Mouse (Mus musculus): ENCODE measurements at regions not wholly inside any gene's neighbourhood (a gene's known extent, or its start where the extent isn't known, plus 50 kb on each side); places are given as distances from the start of the nearest gene placed in this dataset.

DNA sequence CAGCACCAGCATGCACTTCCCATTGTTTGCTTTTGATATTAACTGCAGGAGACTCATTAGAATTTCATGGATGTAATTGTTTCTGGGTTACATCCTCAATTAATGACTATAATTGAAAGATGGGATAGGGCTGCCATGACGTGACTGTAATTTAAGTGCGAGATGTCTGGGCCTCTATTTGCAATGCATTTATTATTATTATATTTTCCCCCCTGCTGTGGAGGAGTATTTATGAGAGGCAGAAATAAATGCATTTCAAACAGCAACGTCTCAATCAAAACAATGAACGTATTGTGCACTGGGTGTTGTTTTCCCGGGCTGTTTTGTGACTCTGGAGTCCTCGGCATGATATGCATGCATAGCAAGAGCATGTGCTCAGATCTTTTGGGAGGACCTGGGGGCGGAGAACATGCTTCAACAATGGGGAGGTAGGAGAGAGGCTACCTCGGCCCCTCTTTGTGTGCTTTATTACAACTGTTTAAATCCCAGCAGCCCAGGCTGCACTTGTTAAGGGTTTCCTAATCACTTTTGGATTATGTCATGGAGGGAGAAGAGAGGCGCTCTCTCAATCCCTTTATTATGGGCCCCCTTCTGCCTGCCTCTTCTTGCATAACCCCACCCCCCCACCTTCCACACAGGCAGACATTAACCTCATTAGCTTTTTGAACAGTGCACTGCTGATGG lies 364.2 kb downstream of the Btg1 start:
- TF ChIP-seq CTCF (IDR thresholded peaks at IDR 0.05; ENCODE audit: low read depth, low read length) (no peak), POLR2A (IDR thresholded peaks at IDR 0.05; ENCODE audit: extremely low read depth, insufficient read depth, low read length) (no peak)

All from liver, adult 2 months (tissue).